Mouse (Mus musculus) cerebellum, postnatal 4 days (tissue): Measurements from ENCODE around the gene Tex22.

Experiments
- DNase-seq, 2 experiments: peaks; one replicate each; pipeline ENCODE4 v3.0.0; 2022; ENCODE audit warnings: low spot score in 2 of 2, mixed read lengths in 1 of 2

Tex22 gene

DNA sequence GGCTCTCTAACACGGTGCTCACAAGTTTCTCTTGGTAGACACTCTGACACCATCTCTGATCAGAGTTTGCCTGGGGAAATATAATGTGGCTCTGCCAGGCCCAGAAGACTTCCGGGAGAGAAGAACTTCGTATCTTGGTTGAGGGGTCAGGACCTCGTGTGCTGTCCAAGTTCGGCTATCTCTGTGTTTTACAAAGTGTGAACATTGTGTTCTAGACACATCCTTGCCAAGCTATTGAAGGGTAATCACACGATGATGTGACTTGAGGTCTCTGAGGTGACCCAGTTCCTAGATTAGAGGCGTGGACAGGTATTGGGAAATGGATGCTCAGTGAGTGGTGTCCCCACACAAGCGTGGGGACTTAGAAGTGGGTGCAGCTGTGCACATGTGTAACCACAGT, 18.2 kb upstream of the Tex22 start:
- no peak for DNase-seq

DNA sequence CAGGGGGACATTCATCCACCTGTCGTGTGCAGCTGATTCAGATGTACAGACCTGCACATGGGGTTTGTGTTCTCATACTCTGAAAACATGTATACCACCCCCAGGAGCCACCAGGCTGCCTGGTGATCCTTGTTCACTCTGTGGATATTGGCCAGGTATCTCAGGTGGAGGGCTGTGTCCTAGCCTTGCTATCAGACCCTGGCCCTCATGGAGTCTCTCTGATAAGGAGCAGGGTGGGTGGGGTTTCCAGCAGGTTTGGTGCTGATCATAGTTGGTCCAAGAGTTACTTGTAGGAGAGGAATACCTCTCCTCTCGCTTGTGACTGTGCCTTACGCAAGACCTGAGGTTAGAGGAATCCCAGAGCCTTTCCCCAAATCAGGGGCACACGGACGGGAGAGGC, 14.1 kb upstream of the Tex22 start:
- no peak for DNase-seq

DNA sequence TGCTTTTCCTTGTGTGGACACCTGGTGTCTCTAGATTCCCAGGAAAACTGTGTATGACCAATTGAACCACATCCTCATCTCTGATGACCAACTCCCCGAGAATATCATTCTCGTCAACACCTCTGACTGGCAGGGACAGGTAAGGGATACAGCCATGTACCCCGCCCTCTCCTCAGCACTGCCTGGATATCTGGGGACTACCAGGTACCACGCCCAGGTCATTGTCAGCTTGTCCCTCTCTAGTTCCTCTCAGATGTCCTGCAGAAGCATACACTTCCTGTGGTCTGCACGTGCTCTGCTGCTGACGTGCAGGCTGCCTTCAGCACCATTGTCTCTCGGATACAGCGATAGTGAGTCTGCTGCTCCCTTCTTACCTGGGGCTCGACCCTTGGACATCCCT, 12.7 kb upstream of the Tex22 start:
- DNase-seq, result no peak

- DNase-seq, result no peak
These were observed 12.1 kb upstream of the Tex22 start for GRCm38 (mm10) chr12:113062201-113062600.

DNA sequence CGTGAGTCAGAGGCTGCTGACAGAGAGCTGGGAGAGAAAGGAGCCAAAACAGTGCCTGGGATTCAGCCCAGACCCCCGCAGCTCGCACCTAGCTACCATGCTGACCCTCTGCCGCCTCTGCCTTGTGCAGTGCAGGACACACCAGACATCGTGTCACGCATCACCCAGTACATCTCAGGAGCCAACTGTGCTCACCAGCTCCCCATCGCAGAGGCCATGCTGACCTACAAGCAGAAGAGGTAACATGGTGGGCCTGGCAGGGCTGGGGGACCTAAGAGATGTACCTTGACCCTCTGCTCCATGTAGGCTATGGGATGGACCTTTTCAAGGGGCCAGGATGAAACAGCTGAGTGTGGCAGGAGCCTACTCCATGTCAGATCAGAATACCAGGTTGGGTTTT, 10.6 kb upstream of the Tex22 start:
- DNase-seq, result no peak

DNA sequence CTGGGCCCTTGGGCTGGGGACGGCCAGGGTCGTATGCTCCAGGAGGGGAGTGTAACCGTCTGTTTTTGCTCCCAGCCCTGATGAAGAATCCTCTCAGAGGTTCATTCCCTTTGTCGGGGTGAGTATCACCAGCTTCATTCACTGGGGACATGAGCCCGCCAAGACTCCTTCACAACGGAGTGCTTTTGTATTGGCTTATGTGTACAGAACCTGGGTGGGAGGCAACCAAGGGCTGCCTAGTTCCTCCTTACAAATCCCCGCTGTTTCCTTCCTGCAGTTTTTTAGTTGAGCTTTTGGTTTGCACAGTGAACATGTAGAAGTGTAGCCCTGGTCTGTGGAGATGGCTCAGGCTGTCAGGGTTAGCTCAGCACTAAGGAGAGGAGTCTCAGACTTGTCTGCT, 6.3 kb upstream of the Tex22 start:
- no peak for DNase-seq

DNA sequence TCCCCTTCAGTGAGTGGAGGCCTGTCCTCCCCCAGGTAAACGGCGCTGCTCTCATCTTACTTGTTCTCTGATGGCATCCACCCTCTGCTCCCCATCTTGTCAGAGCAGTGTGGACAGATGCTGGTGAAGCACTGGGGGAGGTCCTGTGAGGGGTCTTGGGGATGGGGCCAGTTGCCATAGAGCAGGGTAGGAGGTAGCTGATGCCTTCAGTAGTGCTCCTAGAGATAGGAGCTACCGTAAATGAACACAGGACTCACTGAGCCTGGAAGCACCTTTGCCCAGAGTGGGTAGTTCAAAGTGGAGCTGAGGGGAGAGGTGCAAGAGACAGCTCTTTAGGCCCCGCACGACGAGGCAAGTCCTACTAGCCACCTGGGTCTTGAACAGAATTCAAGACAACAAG, 4.9 kb upstream of the Tex22 start:
- no peak for DNase-seq

- no peak for DNase-seq
These were observed 3.0 kb upstream of the Tex22 start for GRCm38 (mm10) chr12:113071321-113071720.

DNA sequence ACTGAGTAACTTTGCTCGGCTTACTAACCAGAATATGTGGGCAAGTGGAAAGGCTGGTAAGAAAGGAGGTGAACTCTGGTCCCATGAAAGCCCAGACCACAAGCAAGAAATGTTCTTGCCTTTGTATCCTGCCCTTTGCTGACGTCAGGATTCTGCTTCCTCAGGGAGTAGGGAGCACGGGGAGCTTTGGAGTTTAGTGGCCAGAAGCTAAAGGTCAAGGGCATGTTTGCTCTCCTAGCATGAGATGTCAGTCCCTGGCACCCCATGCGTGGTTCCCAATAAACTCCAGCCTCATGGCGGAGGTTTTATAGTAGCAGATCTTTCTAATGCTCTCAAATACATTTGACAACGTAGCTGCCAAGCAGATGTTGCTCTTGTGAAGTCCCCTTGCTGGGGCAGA, 2.5 kb upstream of the Tex22 start:
- DNase-seq, result no peak

DNA sequence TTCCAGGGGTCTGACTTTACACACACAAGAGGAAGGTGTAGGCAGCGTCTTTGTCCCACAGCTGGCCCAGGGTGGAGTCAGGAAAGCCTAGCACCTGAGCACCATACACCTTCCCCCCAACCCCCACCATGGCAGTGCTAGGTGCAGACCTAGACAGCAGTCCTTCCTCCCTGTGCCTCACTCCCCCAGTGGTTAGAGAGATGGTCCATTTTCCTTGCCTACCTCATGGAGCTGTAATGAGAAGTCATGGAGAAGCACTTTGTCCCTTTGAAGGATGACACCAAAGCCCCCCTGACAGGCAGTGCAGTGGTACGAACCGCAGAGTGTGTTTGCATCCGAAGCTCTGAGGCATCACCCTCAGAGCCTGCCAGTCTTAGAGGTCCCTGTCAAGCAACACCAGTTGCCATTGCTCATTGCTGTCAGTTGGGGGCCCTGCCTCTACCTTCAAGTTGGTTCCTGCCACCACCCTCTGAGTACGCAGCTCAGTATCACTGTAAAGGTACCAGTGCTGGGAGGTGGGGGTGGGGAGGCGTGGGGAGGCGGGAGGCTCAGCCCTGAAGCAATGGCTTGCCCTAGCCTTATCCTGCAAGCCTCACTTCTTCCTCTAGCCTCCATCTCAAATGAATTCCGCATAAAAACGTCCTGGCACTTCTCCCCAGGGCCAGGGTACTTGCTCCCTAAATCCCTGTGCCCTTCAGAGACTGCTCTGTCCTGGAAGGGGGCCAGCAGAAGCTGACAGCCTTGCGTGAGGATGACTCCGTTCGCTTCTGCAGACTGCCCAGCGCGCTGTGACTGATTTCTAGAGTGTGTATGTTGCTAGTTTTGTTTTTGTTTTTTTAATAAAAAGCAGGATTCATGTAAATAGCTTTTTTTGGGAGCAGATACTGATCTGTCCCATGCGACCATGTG, 628 bp upstream of the Tex22 start:
- DNase-seq, result peak in 1 of 2 experiments; percentile 54

DNA sequence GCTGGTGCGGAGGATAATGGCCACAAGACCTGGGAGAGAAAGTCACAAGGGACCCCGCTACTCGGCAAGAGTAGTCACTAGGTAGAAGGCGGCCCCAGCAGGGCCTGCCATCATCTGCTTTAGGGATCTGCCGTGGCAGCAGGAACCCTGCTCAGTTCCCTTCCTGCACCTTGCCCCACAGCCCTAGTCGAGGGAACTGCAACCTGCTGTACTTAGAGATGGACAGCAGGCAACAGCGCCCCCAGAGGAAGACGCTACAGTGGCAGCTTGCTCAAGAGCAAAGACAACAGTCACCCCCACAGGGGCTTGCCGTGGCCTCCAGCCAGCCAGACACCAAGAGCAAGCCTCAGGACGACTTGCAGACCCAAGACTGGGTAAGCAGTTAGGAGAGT, 757 bp downstream of the Tex22 start:
- peak; percentile 78 to 92 for DNase-seq

GRCm38 (mm10) chr12:113075486-113075885, 1.2 kb downstream of the Tex22 start:
- DNase-seq, result no peak

DNA sequence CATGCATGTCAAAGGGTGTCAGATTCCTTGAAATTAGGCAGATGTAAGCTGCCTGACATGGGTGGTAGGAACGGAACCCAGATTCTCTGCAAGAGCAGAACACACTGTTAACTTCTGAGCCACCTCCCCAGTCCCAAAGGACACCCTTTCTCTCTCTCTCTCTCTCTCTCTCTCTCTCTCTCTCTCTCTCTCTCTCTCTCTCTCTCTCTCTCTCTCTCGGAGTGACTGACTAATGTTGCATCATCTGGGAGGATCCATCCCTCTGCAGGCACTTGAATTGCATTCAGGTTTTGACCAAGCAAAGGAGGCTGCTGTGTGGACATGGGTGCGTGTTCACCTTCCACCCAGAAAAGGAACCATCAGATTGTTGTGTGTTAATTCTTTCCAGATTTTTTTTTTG, 13.0 kb downstream of the Tex22 start:
- DNase-seq, result no peak

DNA sequence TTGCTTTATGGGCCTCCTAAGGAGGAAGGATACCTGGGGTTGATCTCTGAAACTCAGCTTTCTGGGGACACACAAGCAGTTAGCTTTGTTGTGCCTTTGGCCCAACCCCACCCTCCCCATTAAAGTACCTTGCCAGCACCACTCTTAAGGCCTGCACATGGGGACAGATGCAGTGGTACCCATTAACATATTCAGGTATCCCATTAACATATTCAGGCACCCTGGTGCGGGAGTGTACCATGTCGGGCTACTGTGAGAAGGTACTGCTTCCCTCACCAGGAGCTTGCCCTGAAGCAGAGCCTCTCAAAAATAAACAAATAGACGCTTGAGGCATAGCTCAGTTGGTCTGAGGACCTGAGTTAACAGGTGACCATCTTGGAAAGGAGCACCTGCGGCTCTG, 13.7 kb downstream of the Tex22 start:
- DNase-seq, result no peak

GRCm38 (mm10) chr12:113089107-113089506, 14.8 kb downstream of the Tex22 start:
- DNase-seq, result no peak

DNA sequence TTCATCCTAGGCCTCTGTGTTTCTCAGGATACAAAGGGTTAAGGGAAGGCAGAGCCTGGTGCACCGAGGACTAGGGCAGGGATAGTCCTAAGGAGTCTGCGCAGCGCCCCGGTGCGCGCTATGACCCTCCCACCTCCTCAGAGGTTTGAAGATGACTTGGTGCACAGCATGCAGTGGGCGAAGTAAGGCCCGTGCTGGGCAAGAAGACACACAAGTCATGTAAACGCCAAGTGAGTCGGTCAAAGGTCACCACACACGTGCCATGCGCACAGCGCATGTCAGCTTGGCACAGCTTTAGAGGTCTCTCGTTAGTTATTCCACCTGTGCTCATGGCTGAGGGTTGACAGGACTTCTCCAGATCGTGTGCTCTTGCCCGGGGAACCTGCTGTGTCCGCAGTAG, 15.8 kb downstream of the Tex22 start:
- DNase-seq, result no peak

- DNase-seq, result no peak
These were observed 22.7 kb downstream of the Tex22 start for GRCm38 (mm10) chr12:113097040-113097439.

- DNase-seq, result peak in 1 of 2 experiments; percentile 55
These were observed 23.5 kb downstream of the Tex22 start, which contains the start of gene Mta1 for GRCm38 (mm10) chr12:113097749-113098281. Mta1 (plus strand) TSS chr12:113098278.

GRCm38 (mm10) chr12:113098530-113099151, 24.3 kb downstream of the Tex22 start:
- peak in 1 of 2 experiments; percentile 39 for DNase-seq

DNA sequence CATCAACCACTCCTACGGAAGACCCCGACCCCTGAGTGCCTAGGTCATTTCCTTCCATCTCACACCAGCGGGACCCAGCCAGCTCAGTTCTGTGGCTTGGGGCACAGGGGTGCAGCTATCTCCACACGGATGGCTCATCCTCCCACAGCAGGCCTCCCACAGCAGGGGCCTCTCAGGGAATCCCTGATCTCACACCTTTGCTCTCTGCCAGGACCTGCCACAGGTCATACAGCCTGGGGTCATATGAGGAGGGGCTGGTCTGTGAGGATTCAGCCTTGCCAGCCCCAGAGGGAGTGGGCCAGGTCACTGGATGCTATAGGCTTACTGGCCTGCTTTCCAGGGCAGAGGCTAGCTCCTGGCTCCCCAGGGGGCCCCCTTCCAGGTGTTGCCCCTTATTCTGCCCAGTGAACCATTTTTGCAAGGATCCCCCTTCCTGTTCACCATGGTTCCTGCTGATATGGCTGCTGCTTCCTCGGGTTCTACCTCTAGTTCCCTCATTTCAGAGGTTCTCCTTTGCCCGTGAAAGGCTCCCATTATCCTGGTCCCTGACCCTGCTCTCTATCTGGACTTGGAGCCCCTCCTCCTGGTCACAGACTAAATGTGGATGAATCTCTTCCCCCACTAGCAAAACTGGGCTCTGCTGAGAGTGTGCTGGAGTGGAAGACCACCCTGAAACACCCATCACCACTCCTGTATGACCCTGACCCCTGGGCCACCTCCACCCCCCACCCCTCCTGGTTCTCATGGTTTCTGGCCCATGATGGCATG, 25.4 kb downstream of the Tex22 start:
- no peak for DNase-seq

- DNase-seq, result peak in 1 of 2 experiments; percentile 40
These were observed 26.3 kb downstream of the Tex22 start for GRCm38 (mm10) chr12:113100448-113101076.
